Mouse (Mus musculus) forebrain, embryonic 13.5 days (tissue): ENCODE results near the gene Rap1gds1. TPM values are rescaled to one million over a fixed set of nuclear protein-coding genes. Genes with fewer than 3 reads are reported as not detected.

ENCODE experiments used
- ATAC-seq: fragments of 200-750 bp; cut with Nextera tagmentation; 2 replicates; pipeline ENCODE4 v1.8.0; 2017
- H3K27ac ChIP-seq: fragments of 300-500 bp; sonication (generic); 2 replicates; pipeline ENCODE4 v1.5.1; 2015; ENCODE audit warnings: inconsistent platforms, mild to moderate bottlenecking, moderate library complexity
- H3K27me3 ChIP-seq: fragments of 300-500 bp; sonication (generic); 2 replicates; pipeline ENCODE4 v1.6.1; 2015; ENCODE audit warnings: mild to moderate bottlenecking, inconsistent platforms
- H3K36me3 ChIP-seq: fragments of 300-500 bp; sonication (generic); 2 replicates; pipeline ENCODE4 v1.6.1; 2015; ENCODE audit warnings: mild to moderate bottlenecking, inconsistent platforms; ENCODE audit not compliant: poor library complexity, severe bottlenecking
- H3K4me1 ChIP-seq: fragments of 300-500 bp; sonication (generic); 2 replicates; pipeline ENCODE4 v1.6.1; 2015; ENCODE audit warnings: inconsistent platforms
- H3K4me2 ChIP-seq: fragments of 300-500 bp; sonication (generic); 2 replicates; pipeline ENCODE4 v1.6.1; 2015; ENCODE audit warnings: inconsistent platforms, mild to moderate bottlenecking, moderate library complexity
- H3K4me3 ChIP-seq: fragments of 300-500 bp; sonication (generic); 2 replicates; pipeline ENCODE4 v1.5.1; 2015; ENCODE audit warnings: mild to moderate bottlenecking, inconsistent platforms
- H3K9ac ChIP-seq: fragments of 300-500 bp; sonication (generic); 2 replicates; pipeline ENCODE4 v1.6.1; 2015; ENCODE audit warnings: mild to moderate bottlenecking, inconsistent platforms
- H3K9me3 ChIP-seq: fragments of 300-500 bp; sonication (generic); replicated peaks from 2 replicates; pipeline ENCODE4 v1.6.1; 2016; ENCODE audit warnings: inconsistent platforms
- WGBS: fragments of 180-500 bp; shearing (Covaris S2); methylation state at CpG from one replicate; pipeline ENCODE4 v1.1.7; 2015; 5-methylcytosine and 5-hydroxymethylcytosine counted together
- polyA plus RNA-seq: library from polyadenylated mRNA; unstranded; fragments of >200 nt; fragmentation: Nextera tagmentation; extraction: Ambion mirVana; gene quantifications from 2 replicates; pipeline ENCODE4 v1.2.1, GENCODE M21; 2015

Gene Rap1gds1
- polyA plus RNA-seq, 1 experiment from 2014 or later, result 44.8 TPM

DNA sequence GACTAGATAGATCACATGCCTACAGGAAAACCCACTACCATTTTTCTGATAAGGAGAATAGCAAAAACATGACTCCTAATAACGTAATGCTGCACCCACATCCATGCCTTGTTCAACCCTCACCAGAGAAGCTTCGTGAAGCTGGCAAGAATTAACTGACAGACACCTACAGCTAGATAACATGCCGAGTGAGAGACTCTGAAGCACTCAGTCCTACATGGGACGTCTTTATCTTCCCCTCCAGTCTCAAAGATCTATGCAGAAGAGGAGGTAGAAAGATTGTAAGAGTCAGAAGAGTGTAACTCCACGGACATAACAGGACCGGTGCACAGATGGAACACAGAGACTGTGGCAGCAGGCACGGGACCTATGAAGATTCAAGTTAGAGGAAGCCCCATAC, 85.9 kb downstream of the Rap1gds1 start:
- no peak overlapping the region for H3K4me2 ChIP-seq
- no peaks in the 10 kb centered on the region for H3K27me3 ChIP-seq
- no peak overlapping the region for H3K27ac ChIP-seq
- H3K4me3 ChIP-seq, result no peak overlapping the region
- 98% methylated on average over 7 of the region's 7 CpGs for WGBS
- no peak for ATAC-seq
- H3K9me3 ChIP-seq, result peaks cover 5% of the 10 kb centered on the region
- H3K9ac ChIP-seq, result no peak overlapping the region
- peaks cover 5% of the 10 kb centered on the region for H3K36me3 ChIP-seq
- H3K4me1 ChIP-seq, result no peaks in the 10 kb centered on the region

GRCm38 (mm10) chr3:138988004-138988403, 87.0 kb downstream of the Rap1gds1 start:
- Histone ChIP-seq H3K4me3 (no peak overlapping the region), H3K9me3 (peaks cover 5% of the 10 kb centered on the region), H3K27me3 (no peaks in the 10 kb centered on the region), H3K9ac (no peak overlapping the region), H3K4me1 (no peaks in the 10 kb centered on the region), H3K36me3 (peaks cover 5% of the 10 kb centered on the region), H3K27ac (no peak overlapping the region), H3K4me2 (no peak overlapping the region)
- 95% methylated on average over 5 of the region's 5 CpGs for WGBS
- ATAC-seq, result no peak

DNA sequence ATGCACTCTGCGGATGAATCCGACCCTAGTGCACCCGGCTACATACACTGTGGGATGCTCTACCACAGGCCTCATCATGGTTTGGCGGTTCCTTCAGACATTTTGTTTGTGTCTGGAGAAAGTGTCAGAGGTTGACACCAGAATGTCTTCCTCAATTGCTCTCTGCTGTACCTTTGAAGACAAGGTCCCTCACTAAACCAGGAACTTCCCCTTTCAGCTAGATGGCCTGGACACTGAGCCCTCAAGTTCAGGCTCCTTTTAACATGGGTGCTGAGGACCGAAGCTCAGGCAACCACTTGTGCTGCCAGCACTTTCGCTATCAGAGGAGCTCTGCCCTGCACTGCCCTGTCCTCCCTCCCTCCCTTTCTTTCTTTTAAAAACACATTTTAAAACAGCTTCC, 92.8 kb downstream of the Rap1gds1 start:
- no peak for ATAC-seq
- no peak overlapping the region for H3K4me3 ChIP-seq
- no peaks in the 10 kb centered on the region for H3K4me1 ChIP-seq
- H3K9ac ChIP-seq, result no peak overlapping the region
- peaks cover 1% of the 10 kb centered on the region for H3K9me3 ChIP-seq
- peaks cover 1% of the 10 kb centered on the region for H3K36me3 ChIP-seq
- H3K27me3 ChIP-seq, result no peaks in the 10 kb centered on the region
- WGBS, result 96% methylated on average over 6 of the region's 6 CpGs
- no peak overlapping the region for H3K4me2 ChIP-seq
- no peak overlapping the region for H3K27ac ChIP-seq

GRCm38 (mm10) chr3:138977413-138977812, 97.6 kb downstream of the Rap1gds1 start:
- Histone ChIP-seq H3K4me1 (no peaks in the 10 kb centered on the region), H3K27me3 (no peaks in the 10 kb centered on the region), H3K4me3 (no peak overlapping the region), H3K27ac (no peak overlapping the region), H3K36me3 (peaks cover 8% of the 10 kb centered on the region), H3K4me2 (no peak overlapping the region), H3K9me3 (no peaks in the 10 kb centered on the region), H3K9ac (no peak overlapping the region)
- ATAC-seq, result no peak
- 98% methylated on average over 1 of the region's 1 CpGs for WGBS

GRCm38 (mm10) chr3:138967627-138968026, 107.4 kb downstream of the Rap1gds1 start:
- Histone ChIP-seq H3K36me3 (peaks cover 6% of the 10 kb centered on the region; the same call in 1 of the 2 replicates), H3K4me3 (no peak overlapping the region), H3K9me3 (no peaks in the 10 kb centered on the region), H3K9ac (no peak overlapping the region), H3K4me1 (no peaks in the 10 kb centered on the region), H3K27ac (no peak overlapping the region), H3K4me2 (no peak overlapping the region), H3K27me3 (no peaks in the 10 kb centered on the region)
- 88% methylated on average over 9 of the region's 9 CpGs for WGBS
- no peak for ATAC-seq

DNA sequence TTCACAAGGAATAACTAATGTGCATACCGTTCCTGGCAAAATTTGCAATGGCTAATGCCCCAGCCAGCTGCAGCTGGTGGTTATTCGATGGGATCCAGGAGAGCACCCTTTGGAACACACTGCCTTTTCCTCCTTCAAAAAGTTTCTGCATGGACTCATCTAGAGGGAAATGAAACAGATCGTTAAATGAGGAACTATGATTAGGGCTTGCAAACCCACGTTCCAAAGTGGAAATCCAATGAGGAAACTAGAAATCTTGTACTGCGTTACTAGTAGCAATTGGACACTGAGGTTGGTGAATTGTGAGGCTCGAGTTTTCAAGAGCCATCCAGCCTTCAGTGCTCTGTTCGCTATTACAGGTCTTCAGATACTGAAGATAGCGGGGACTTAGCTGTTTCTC, 116.5 kb downstream of the Rap1gds1 start:
- no peak overlapping the region for H3K4me2 ChIP-seq
- no peaks in the 10 kb centered on the region for H3K27me3 ChIP-seq
- H3K27ac ChIP-seq, result no peak overlapping the region
- peaks cover 43% of the 10 kb centered on the region for H3K36me3 ChIP-seq
- no peaks in the 10 kb centered on the region for H3K9me3 ChIP-seq
- 93% methylated on average over 8 of the region's 8 CpGs for WGBS
- no peak for ATAC-seq
- H3K9ac ChIP-seq, result no peak overlapping the region
- no peak overlapping the region for H3K4me3 ChIP-seq
- H3K4me1 ChIP-seq, result no peaks in the 10 kb centered on the region

DNA sequence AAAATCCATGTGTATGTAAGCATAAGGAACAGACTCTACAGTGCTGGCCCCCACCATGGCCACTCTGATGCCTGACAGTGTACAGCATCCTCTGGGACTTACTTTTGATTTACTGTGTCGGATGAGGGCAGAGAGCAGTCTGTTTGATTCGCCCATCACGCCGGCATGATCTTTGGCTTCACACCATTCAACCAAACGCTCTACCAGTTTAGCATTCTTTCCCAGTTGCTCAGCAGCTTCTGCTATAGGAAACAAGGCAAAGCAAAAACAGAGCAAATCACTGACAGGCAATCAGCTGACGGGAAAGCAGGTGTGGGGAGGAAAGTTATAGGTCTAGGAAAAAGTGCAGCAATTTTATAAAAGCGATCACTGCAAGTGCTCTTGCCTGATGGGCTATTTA, 119.8 kb downstream of the Rap1gds1 start:
- 93% methylated on average over 7 of the region's 7 CpGs for whole genome bisulfite sequencing
- no peak for ATAC-seq

DNA sequence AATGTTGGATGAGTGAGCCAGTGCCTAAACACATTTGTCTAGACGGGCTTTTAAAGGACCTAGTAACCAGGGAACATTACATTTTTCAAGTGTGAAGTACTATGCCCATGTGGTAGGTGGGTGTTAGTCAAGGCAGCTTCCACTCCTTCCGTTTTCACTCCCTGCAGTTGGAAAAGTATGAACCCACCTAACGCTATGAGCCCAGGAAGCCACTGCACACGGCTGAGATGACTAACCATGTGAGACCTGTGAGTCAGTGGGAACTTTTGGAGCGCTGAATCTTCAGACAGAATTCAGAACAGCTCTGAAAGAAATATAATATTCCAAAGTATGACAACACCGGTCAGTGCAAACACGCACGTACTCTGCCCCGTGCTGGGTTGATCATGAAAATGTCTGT, 125.9 kb downstream of the Rap1gds1 start:
- ATAC-seq, result no peak
- H3K4me3 ChIP-seq, result no peak overlapping the region
- WGBS, result 96% methylated on average over 9 of the region's 9 CpGs

More for the DNA sequence above, 119.8 kb downstream of the Rap1gds1 start:
- Histone ChIP-seq H3K36me3 (peaks cover 37% of the 10 kb centered on the region), H3K9ac (no peak overlapping the region), H3K27ac (no peak overlapping the region), H3K4me2 (no peak overlapping the region), H3K9me3 (no peaks in the 10 kb centered on the region), H3K4me1 (no peaks in the 10 kb centered on the region), H3K27me3 (no peaks in the 10 kb centered on the region), H3K4me3 (no peak overlapping the region)

GRCm38 (mm10) chr3:138945516-138945915, 129.5 kb downstream of the Rap1gds1 start:
- H3K9ac ChIP-seq, result no peak overlapping the region
- peaks cover 26% of the 10 kb centered on the region for H3K36me3 ChIP-seq
- no peak overlapping the region for H3K4me3 ChIP-seq
- no peaks in the 10 kb centered on the region for H3K27me3 ChIP-seq
- H3K27ac ChIP-seq, result no peak overlapping the region
- no peak; the same call in 1 of the 2 replicates for ATAC-seq
- WGBS, result 77% methylated on average over 3 of the region's 3 CpGs
- no peaks in the 10 kb centered on the region; the same call in 1 of the 2 replicates for H3K9me3 ChIP-seq
- H3K4me2 ChIP-seq, result no peak overlapping the region
- H3K4me1 ChIP-seq, result no peaks in the 10 kb centered on the region

More for the DNA sequence above, 125.9 kb downstream of the Rap1gds1 start:
- Histone ChIP-seq H3K36me3 (peaks cover 31% of the 10 kb centered on the region), H3K4me1 (no peaks in the 10 kb centered on the region), H3K4me2 (no peak overlapping the region), H3K9ac (no peak overlapping the region), H3K27ac (no peak overlapping the region), H3K9me3 (no peaks in the 10 kb centered on the region; the same call in 1 of the 2 replicates), H3K27me3 (no peaks in the 10 kb centered on the region)

DNA sequence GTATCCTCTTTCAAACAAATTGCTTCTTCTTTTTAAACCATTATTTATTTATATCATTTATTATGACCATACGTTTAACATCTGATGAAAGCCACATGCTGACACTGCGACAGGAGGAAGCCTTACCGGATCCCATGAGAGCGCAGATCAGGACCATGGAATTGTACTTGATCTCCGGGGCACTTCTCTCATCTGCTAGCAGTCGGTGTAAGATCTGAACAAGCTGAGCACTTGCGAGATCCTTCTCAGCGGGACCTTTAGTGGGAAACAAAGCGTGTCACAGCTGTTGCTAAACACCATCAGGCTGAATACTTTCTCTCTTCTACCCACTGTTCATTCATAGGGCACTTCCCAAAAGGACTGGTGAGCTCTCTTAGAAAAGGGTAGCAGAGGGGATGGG, 133.4 kb downstream of the Rap1gds1 start:
- 39% methylated on average over 9 of the region's 9 CpGs for WGBS
- ATAC-seq, result no peak

DNA sequence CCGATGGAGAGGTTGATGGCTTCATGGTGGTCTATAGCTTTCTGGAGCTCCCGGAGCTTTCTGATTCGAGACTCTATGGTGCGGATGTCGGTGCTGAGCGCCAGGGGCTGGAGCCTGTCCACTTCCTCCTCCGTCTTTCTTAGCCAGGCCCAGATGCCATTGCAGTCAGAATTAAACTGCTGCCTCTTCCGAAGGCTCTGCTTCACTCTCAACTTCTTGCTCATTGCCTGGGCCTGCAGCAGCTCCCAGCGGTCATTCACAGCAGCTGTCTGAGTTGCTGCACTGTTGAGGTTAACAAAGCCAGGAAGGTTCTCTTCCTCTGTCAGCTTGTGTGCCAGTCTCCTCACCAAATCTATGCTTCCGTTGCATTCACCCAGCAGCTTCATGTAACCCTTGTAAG, 137.8 kb downstream of the Rap1gds1 start:
- WGBS, result 96% methylated on average over 10 of the region's 10 CpGs
- Histone ChIP-seq H3K4me2 (no peak overlapping the region), H3K36me3 (peaks cover 43% of the 10 kb centered on the region), H3K27me3 (no peaks in the 10 kb centered on the region), H3K27ac (no peak overlapping the region), H3K4me1 (no peaks in the 10 kb centered on the region), H3K9ac (no peak overlapping the region), H3K4me3 (no peak overlapping the region), H3K9me3 (peaks cover 4% of the 10 kb centered on the region; the same call in 1 of the 2 replicates)
- ATAC-seq, result no peak

More for the DNA sequence above, 133.4 kb downstream of the Rap1gds1 start:
- Histone ChIP-seq H3K9me3 (no peaks in the 10 kb centered on the region; the same call in 1 of the 2 replicates), H3K4me2 (no peak overlapping the region), H3K9ac (no peak overlapping the region), H3K27ac (no peak overlapping the region), H3K4me1 (no peaks in the 10 kb centered on the region), H3K4me3 (no peak overlapping the region), H3K27me3 (no peaks in the 10 kb centered on the region), H3K36me3 (peaks cover 51% of the 10 kb centered on the region)

DNA sequence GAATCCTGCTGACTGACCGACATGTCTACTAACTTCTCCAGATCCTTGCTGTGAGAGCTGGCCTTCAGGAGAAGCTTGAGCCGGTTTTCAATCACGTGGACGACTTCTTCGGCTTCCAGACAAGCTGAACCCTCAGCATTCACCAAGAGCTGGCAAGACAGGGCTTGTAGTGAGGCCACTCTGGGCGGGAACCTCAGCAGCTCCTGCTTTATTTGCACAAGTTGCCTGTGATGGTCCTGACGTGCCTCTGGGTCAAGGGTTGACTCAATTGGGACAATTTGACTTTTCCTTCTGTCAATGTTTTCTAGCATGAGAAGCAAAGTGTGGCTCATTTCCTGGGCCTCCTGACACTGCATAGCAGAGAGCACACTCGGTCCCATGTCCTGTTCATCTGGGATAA, 138.2 kb downstream of the Rap1gds1 start:
- Histone ChIP-seq H3K4me3 (no peak overlapping the region), H3K4me2 (no peak overlapping the region), H3K36me3 (peaks cover 43% of the 10 kb centered on the region), H3K27me3 (no peaks in the 10 kb centered on the region), H3K9me3 (peaks cover 4% of the 10 kb centered on the region; the same call in 1 of the 2 replicates), H3K27ac (no peak overlapping the region), H3K4me1 (no peaks in the 10 kb centered on the region), H3K9ac (no peak overlapping the region)
- no peak for ATAC-seq
- WGBS, result 96% methylated on average over 8 of the region's 8 CpGs

- Histone ChIP-seq H3K4me2 (no peak overlapping the region), H3K4me1 (no peaks in the 10 kb centered on the region), H3K4me3 (no peak overlapping the region), H3K36me3 (peaks cover 49% of the 10 kb centered on the region), H3K9ac (no peak overlapping the region), H3K27me3 (no peaks in the 10 kb centered on the region), H3K27ac (no peak overlapping the region), H3K9me3 (no peaks in the 10 kb centered on the region)
- WGBS, result 99% methylated on average over 4 of the region's 4 CpGs
- ATAC-seq, result no peak
These were observed 147.6 kb downstream of the Rap1gds1 start for GRCm38 (mm10) chr3:138927437-138927836.
